Mouse (Mus musculus) CH12.LX (cell line): ENCODE data around the gene Lrrc63. TPM values are rescaled to one million over a fixed set of nuclear protein-coding genes. Genes with fewer than 3 reads are reported as not detected.
A peak's percentile ranks its signal among the peaks of the same experiment; 100 is the strongest.

Experiments used
- DNase-seq: peaks from one replicate; pipeline ENCODE4 v3.0.0-alpha.2; 2013; ENCODE audit errors: extremely low read depth
- H3K27ac ChIP-seq: 2 replicates; pipeline ENCODE4 v1.5.1; 2012; ENCODE audit warnings: low read depth, mild to moderate bottlenecking, control low read depth, moderate library complexity; ENCODE audit not compliant: insufficient read depth
- H3K27me3 ChIP-seq: replicated peaks from 2 replicates; pipeline ENCODE3; 2012; ENCODE audit warnings: inconsistent platforms
- H3K36me3 ChIP-seq, 2 experiments: replicated peaks in 1 of 2; 2 replicates each; pipeline versions ENCODE3 to v1.6.1; 2012; ENCODE audit warnings: inconsistent platforms in 1 of 2, low read length in 1 of 2, mild to moderate bottlenecking in 1 of 2, mixed read lengths in 1 of 2, moderate library complexity in 1 of 2; ENCODE audit not compliant: control insufficient read depth in 1 of 2, insufficient read depth in 1 of 2
- H3K4me1 ChIP-seq, 2 experiments: 2 replicates each; pipeline ENCODE4 v1.6.1; 2012; ENCODE audit warnings: inconsistent platforms in 1 of 2, moderate library complexity in 1 of 2; ENCODE audit not compliant: insufficient read depth in 2 of 2, control insufficient read depth in 1 of 2
- H3K4me2 ChIP-seq: 2 replicates; pipeline ENCODE4 v1.6.1; 2012; ENCODE audit warnings: low read depth, mild to moderate bottlenecking, control low read depth; ENCODE audit not compliant: poor library complexity, insufficient read depth, severe bottlenecking
- H3K4me3 ChIP-seq, 3 experiments: fragments of 150-350 bp in 1 of 3; sonication (generic) in 1 of 3; replicated peaks in 1 of 3; 2 replicates each; pipeline versions ENCODE3 to v1.5.1; 2011 to 2012; ENCODE audit warnings: low read depth in 2 of 3, low read length in 2 of 3, mild to moderate bottlenecking in 2 of 3, moderate library complexity in 2 of 3, control low read depth in 1 of 3, improper control_type of control experiment in 1 of 3, inconsistent platforms in 1 of 3, mixed read lengths in 1 of 3; ENCODE audit not compliant: poor library complexity in 1 of 3
- H3K79me2 ChIP-seq: replicated peaks from 2 replicates; pipeline ENCODE4 v1.6.1; 2012; ENCODE audit warnings: mild to moderate bottlenecking, moderate library complexity; ENCODE audit not compliant: control insufficient read depth, poor library complexity, insufficient read depth, severe bottlenecking; ENCODE audit errors: extremely low read depth
- H3K9ac ChIP-seq: 2 replicates; pipeline ENCODE4 v1.6.1; 2012; ENCODE audit warnings: low read depth, mild to moderate bottlenecking, control low read depth, moderate library complexity; ENCODE audit not compliant: insufficient read depth
- H3K9me3 ChIP-seq: replicated peaks from 2 replicates; pipeline ENCODE3; 2012; ENCODE audit warnings: low read length, inconsistent platforms, mixed read lengths
- BHLHE40 ChIP-seq: IDR thresholded peaks from 2 replicates; pipeline ENCODE4 v1.6.1; 2011; ENCODE audit warnings: mild to moderate bottlenecking, low read depth, low read length, improper control_type of control experiment
- CTCF ChIP-seq, 2 experiments: IDR thresholded peaks in 1 of 2; conservative IDR thresholded peaks in 1 of 2; 2 replicates each; pipeline ENCODE4 v1.5.1; 2011 to 2012; ENCODE audit warnings: low read depth in 2 of 2, low read length in 2 of 2, improper control_type of control experiment in 1 of 2, inconsistent platforms in 1 of 2, mild to moderate bottlenecking in 1 of 2, moderate library complexity in 1 of 2
- E2F4 ChIP-seq: IDR thresholded peaks from 2 replicates; pipeline ENCODE4 v1.6.1; 2011; ENCODE audit warnings: low read depth, low read length, improper control_type of control experiment; ENCODE audit not compliant: insufficient replicate concordance
- ELF1 ChIP-seq: IDR thresholded peaks from 2 replicates; pipeline ENCODE4 v1.6.1; 2014; ENCODE audit warnings: low read depth, mild to moderate bottlenecking, inconsistent platforms, low read length, improper control_type of control experiment
- EP300 ChIP-seq: IDR thresholded peaks from 2 replicates; pipeline ENCODE4 v1.6.1; 2011; ENCODE audit warnings: low read length, improper control_type of control experiment
- ETS1 ChIP-seq: conservative IDR thresholded peaks from 2 replicates; pipeline ENCODE4 v1.6.1; 2012; ENCODE audit warnings: low read depth, mild to moderate bottlenecking, inconsistent platforms, low read length, improper control_type of control experiment, moderate library complexity
- GABPA ChIP-seq: IDR thresholded peaks from 2 replicates; pipeline ENCODE4 v1.6.1; 2012; ENCODE audit warnings: low read depth, low read length, improper control_type of control experiment, inconsistent platforms; ENCODE audit not compliant: insufficient replicate concordance
- IRF4 ChIP-seq: IDR thresholded peaks from 2 replicates; pipeline ENCODE4 v1.6.1; 2014; ENCODE audit warnings: low read depth, mild to moderate bottlenecking, inconsistent platforms, low read length, improper control_type of control experiment
- JUND ChIP-seq: conservative IDR thresholded peaks from 2 replicates; pipeline ENCODE4 v1.6.1; 2011; ENCODE audit warnings: low read depth, low read length, improper control_type of control experiment
- KAT2A ChIP-seq: IDR thresholded peaks from 2 replicates; pipeline ENCODE4 v1.6.1; 2012; ENCODE audit warnings: low read length, improper control_type of control experiment, inconsistent platforms; ENCODE audit not compliant: insufficient replicate concordance
- MAFK ChIP-seq: IDR thresholded peaks from 2 replicates; pipeline ENCODE4 v1.6.1; 2011; ENCODE audit warnings: low read length, improper control_type of control experiment; ENCODE audit not compliant: insufficient replicate concordance
- MAX ChIP-seq: IDR thresholded peaks from 2 replicates; pipeline ENCODE4 v1.6.1; 2011; ENCODE audit warnings: low read length, improper control_type of control experiment
- MAZ ChIP-seq: IDR thresholded peaks from 2 replicates; pipeline ENCODE4 v1.6.1; 2012; ENCODE audit warnings: low read depth, mild to moderate bottlenecking, inconsistent platforms, low read length, improper control_type of control experiment, moderate library complexity
- MEF2A ChIP-seq: IDR thresholded peaks from 2 replicates; pipeline ENCODE4 v1.6.1; 2014; ENCODE audit warnings: low read depth, mild to moderate bottlenecking, inconsistent platforms, low read length, improper control_type of control experiment, borderline replicate concordance
- MXI1 ChIP-seq: IDR thresholded peaks from 2 replicates; pipeline ENCODE4 v1.6.1; 2011; ENCODE audit warnings: mild to moderate bottlenecking, low read depth, low read length, improper control_type of control experiment
- NELFE ChIP-seq: IDR thresholded peaks from 2 replicates; pipeline ENCODE4 v1.6.1; 2011; ENCODE audit warnings: low read depth, low read length, improper control_type of control experiment
- POLR2AphosphoS2 ChIP-seq: IDR thresholded peaks from 2 replicates; pipeline ENCODE4 v1.6.1; 2011; ENCODE audit warnings: low read depth, low read length, improper control_type of control experiment
- RAD21 ChIP-seq: IDR thresholded peaks from 2 replicates; pipeline ENCODE4 v1.6.1; 2011; ENCODE audit warnings: low read depth, mild to moderate bottlenecking, low read length, improper control_type of control experiment, moderate library complexity
- RCOR1 ChIP-seq: conservative IDR thresholded peaks from 2 replicates; pipeline ENCODE4 v1.6.1; 2012; ENCODE audit warnings: low read depth, mild to moderate bottlenecking, inconsistent platforms, low read length, improper control_type of control experiment
- SIN3A ChIP-seq: IDR thresholded peaks from 2 replicates; pipeline ENCODE4 v1.6.1; 2012; ENCODE audit warnings: low read length, improper control_type of control experiment, inconsistent platforms
- SMC3 ChIP-seq: IDR thresholded peaks from 2 replicates; pipeline ENCODE4 v1.6.1; 2011; ENCODE audit warnings: low read depth, low read length, improper control_type of control experiment
- TBP ChIP-seq: conservative IDR thresholded peaks from 2 replicates; pipeline ENCODE4 v1.6.1; 2011; ENCODE audit warnings: low read depth, low read length, improper control_type of control experiment
- TCF12 ChIP-seq: IDR thresholded peaks from 2 replicates; pipeline ENCODE4 v1.6.1; 2014; ENCODE audit warnings: low read depth, mild to moderate bottlenecking, inconsistent platforms, low read length, improper control_type of control experiment
- UBTF ChIP-seq: IDR thresholded peaks from 2 replicates; pipeline ENCODE4 v1.6.1; 2012; ENCODE audit warnings: low read depth, mild to moderate bottlenecking, inconsistent platforms, low read length, improper control_type of control experiment, moderate library complexity
- USF1 ChIP-seq: IDR thresholded peaks from 2 replicates; pipeline ENCODE4 v1.6.1; 2014; ENCODE audit warnings: low read depth, mild to moderate bottlenecking, inconsistent platforms, low read length, improper control_type of control experiment
- USF2 ChIP-seq: conservative IDR thresholded peaks from 2 replicates; pipeline ENCODE4 v1.6.1; 2011; ENCODE audit warnings: low read depth, low read length, improper control_type of control experiment
- ZC3H11A ChIP-seq: IDR thresholded peaks from 2 replicates; pipeline ENCODE4 v1.6.1; 2012; ENCODE audit warnings: low read depth, mild to moderate bottlenecking, inconsistent platforms, low read length, improper control_type of control experiment
- ZMIZ1 ChIP-seq: IDR thresholded peaks from 2 replicates; pipeline ENCODE4 v1.6.1; 2012; ENCODE audit warnings: low read depth, mild to moderate bottlenecking, inconsistent platforms, low read length, improper control_type of control experiment
- ZNF384 ChIP-seq: IDR thresholded peaks from 2 replicates; pipeline ENCODE4 v1.6.1; 2012; ENCODE audit warnings: low read depth, low read length, improper control_type of control experiment, inconsistent platforms
- dilution Hi-C: fragments of 300-500 bp; cut with MboI; formaldehyde crosslinking; loops from 2 replicates; pipeline ENCODE4 v1.14.3; 2020; ENCODE audit warnings: low sequenced_read_pairs; ENCODE audit not compliant: extremely low pct_unique_long_range_greater_than_20kb, extremely low pct_ligation_motif_present
- in situ Hi-C: fragments of 300-500 bp; cut with MboI; formaldehyde crosslinking; loops from 3 replicates; pipeline ENCODE4 v1.14.3; 2019; ENCODE audit warnings: low sequenced_read_pairs, low pct_ligation_motif_present, low pct_unique_long_range_greater_than_20kb, mixed read lengths
- polyA plus RNA-seq: library from polyadenylated mRNA; unstranded; fragments of >175 nt; gene quantifications from 2 replicates; pipeline ENCODE4 v1.2.1, GENCODE M21; 2012; ENCODE audit warnings: low read depth; ENCODE audit not compliant: insufficient read length
- total RNA-seq, 2 experiments: library from RNA; depleted of rRNA; stranded (reverse); fragments of 300-350 nt in 1 of 2; fragments of >200 nt in 1 of 2; gene quantifications; 2 replicates each; pipeline ENCODE4 v1.2.3; 2012 to 2014

The Lrrc63 gene
- total and polyA plus RNA-seq, 3 experiments: not detected

- DNase-seq: no peak
- Histone ChIP-seq H3K79me2 (peaks cover 31% of the 10 kb centered on the region), H3K36me3 (peaks cover 0 to 3% of the 10 kb centered on the region in 2 experiments), H3K4me3 (peak overlapping the region; percentile 72 to 79 (median 75)), H3K27me3 (no peaks in the 10 kb centered on the region), H3K9me3 (no peaks in the 10 kb centered on the region), H3K27ac (peak overlapping the region; percentile 63), H3K4me2 (peak overlapping the region; percentile 91), H3K4me1 (peaks cover 7 to 39% of the 10 kb centered on the region in 2 experiments; a peak in 3 of 4 replicates), H3K9ac (peak overlapping the region; percentile 96)
- in situ Hi-C loops: loop anchor here (5.0 kb wide), 1 partner anchor 105 kb away; no protein-coding TSS in a partner anchor
- TF ChIP-seq SIN3A (peak; percentile 68), RCOR1 (no peak), KAT2A (no peak), SMC3 (no peak), ZMIZ1 (no peak), EP300 (peak; percentile 41; the same call in 1 of the 2 replicates), TCF12 (0 out of 2 replicates have a peak, but pooled peaks have one; percentile 14), POLR2AphosphoS2 (peak; percentile 44; the same call in 1 of the 2 replicates), IRF4 (no peak), MXI1 (0 out of 2 replicates have a peak, but pooled peaks have one; percentile 44)
- dilution Hi-C loops: no loop called here
Measured at GRCm38 (mm10) chr14:75177400-75177799, 46.7 kb upstream of the Lrrc63 start.

DNA sequence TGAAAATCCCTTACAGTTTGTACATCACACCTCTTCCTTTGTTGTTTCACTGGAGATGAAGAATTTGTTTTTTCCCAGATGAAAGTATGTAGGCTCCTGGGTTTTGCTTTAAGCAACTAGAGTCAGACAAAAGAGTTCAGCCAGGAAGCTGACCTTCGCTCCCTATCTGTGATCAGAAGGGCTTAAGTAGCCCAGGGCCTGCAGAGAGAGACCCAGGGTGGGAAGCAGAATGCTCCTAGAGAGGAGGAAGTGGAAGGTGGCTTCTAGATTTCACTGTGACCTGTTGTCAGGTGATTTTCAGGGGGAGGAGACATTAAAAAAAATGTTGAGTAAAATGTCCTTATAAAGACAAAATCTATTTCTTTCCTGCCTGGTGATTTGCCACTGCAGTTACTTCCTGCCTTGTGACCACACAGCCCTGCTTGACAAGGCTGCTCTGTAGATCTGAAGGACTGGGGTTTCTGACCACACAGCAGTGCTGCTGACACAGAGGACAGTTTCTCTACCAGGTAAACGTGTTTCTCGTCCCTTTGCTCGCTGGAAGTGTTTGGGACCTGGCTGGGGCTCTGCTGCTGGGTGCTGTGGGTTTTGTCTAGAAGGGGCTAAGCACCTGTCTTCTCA is 45.9 kb upstream of the Lrrc63 start:
- in situ Hi-C loops: loop anchor here (5.0 kb wide), 1 partner anchor 104 kb away; no protein-coding TSS in a partner anchor
- dilution Hi-C loops: no loop called here
- Histone ChIP-seq H3K4me3 (peak overlapping the region; percentile 72 to 79 (median 75)), H3K36me3 (peaks cover 0 to 3% of the 10 kb centered on the region in 2 experiments), H3K9ac (peak overlapping the region; percentile 96), H3K79me2 (peaks cover 26% of the 10 kb centered on the region), H3K4me2 (peak overlapping the region; percentile 91), H3K27me3 (no peaks in the 10 kb centered on the region), H3K9me3 (no peaks in the 10 kb centered on the region), H3K4me1 (peaks cover 7 to 38% of the 10 kb centered on the region in 2 experiments; a peak in 3 of 4 replicates), H3K27ac (peak overlapping the region; percentile 88)
- peak; percentile 86 for DNase-seq
- TF ChIP-seq ZMIZ1: peak; percentile 63
- no peak for TF ChIP-seq SMC3
- TF ChIP-seq MAFK: peak; percentile 14; the same call in 1 of the 2 replicates
- TF ChIP-seq TCF12: peak; percentile 72
- no peak for TF ChIP-seq ZC3H11A
- 0 out of 2 replicates have a peak, but pooled peaks have one; percentile 28 for TF ChIP-seq JUND
- TF ChIP-seq USF2: peak; percentile 22; the same call in 1 of the 2 replicates
- peak; percentile 54; the same call in 1 of the 2 replicates for TF ChIP-seq SIN3A
- no peak for TF ChIP-seq RAD21
- peak; percentile 56 for TF ChIP-seq BHLHE40
- TF ChIP-seq ETS1: peak; percentile 31
- no peak for TF ChIP-seq CTCF (conservative IDR thresholded peaks at IDR 0.05 in 1 of 2, IDR thresholded peaks at IDR 0.05 in 1 of 2; ENCODE audit: low read depth in 2 of 2, low read length in 2 of 2)
- TF ChIP-seq EP300: peak; percentile 66; the same call in 1 of the 2 replicates
- TF ChIP-seq ELF1: peak; percentile 87
- 0 out of 2 replicates have a peak, but pooled peaks have one; percentile 32 for TF ChIP-seq E2F4
- peak; percentile 60 for TF ChIP-seq NELFE
- no peak for TF ChIP-seq RCOR1
- peak; percentile 75 for TF ChIP-seq POLR2AphosphoS2
- no peak for TF ChIP-seq UBTF
- no peak for TF ChIP-seq MAZ
- TF ChIP-seq MAX: no peak; the same call in 1 of the 2 replicates
- 0 out of 2 replicates have a peak, but pooled peaks have one; percentile 25 for TF ChIP-seq MEF2A
- TF ChIP-seq USF1: peak; percentile 56
- peak; percentile 90 for TF ChIP-seq ZNF384
- TF ChIP-seq TBP: peak; percentile 95
- no peak for TF ChIP-seq GABPA
